Mouse (Mus musculus): ENCODE measurements around the gene Trpv4. TPM values are rescaled to one million over a fixed set of nuclear protein-coding genes. Genes with fewer than 3 reads are reported as not detected.

Gene Trpv4
- polyA plus RNA-seq, 1 experiment: 6.5 TPM

GRCm38 (mm10) chr5:114578361-114578760 lies 79.9 kb downstream of the Trpv4 start:
- no peaks in the 10 kb centered on the region for H3K27me3 ChIP-seq (ENCODE audit: control insufficient read depth, insufficient read depth, low read length)

GRCm38 (mm10) chr5:114575986-114576605 lies 82.1 kb downstream of the Trpv4 start:
- no peaks in the 10 kb centered on the region for H3K27me3 ChIP-seq (ENCODE audit: control insufficient read depth, insufficient read depth, low read length)

More at GRCm38 (mm10) chr5:114578361-114578760, 79.9 kb downstream of the Trpv4 start:
- Histone ChIP-seq H3K4me1 (replicated peaks; ENCODE audit: control insufficient read depth, insufficient read depth, low read length) (peaks cover 51% of the 10 kb centered on the region), H3K4me3 (ENCODE audit: control insufficient read depth, insufficient read depth, low read length) (no peak overlapping the region), H3K27ac (ENCODE audit: control insufficient read depth, insufficient read depth, low read length) (no peak overlapping the region), H3K36me3 (ENCODE audit: control insufficient read depth, insufficient read depth, low read length) (no peaks in the 10 kb centered on the region)
- DNase-seq: no peak
- WGBS: 93% methylated on average over 20 of the region's 20 CpGs
- TF ChIP-seq POLR2A (IDR thresholded peaks at IDR 0.05; ENCODE audit: control insufficient read depth, extremely low read depth, insufficient read depth, low read length, poor library complexity) (no peak), CTCF (IDR thresholded peaks at IDR 0.05; ENCODE audit: borderline replicate concordance, control insufficient read depth, extremely low read depth, insufficient read depth, low read length, poor library complexity) (no peak)

GRCm38 (mm10) chr5:114575530-114575929 lies 82.7 kb downstream of the Trpv4 start:
- H3K27ac ChIP-seq (ENCODE audit: control insufficient read depth, insufficient read depth, low read length): no peak overlapping the region
- no peak for TF ChIP-seq CTCF (IDR thresholded peaks at IDR 0.05; ENCODE audit: borderline replicate concordance, control insufficient read depth, extremely low read depth, insufficient read depth, low read length, poor library complexity)
- TF ChIP-seq POLR2A (IDR thresholded peaks at IDR 0.05; ENCODE audit: control insufficient read depth, extremely low read depth, insufficient read depth, low read length, poor library complexity): no peak
- no peak for DNase-seq
- 69% methylated on average over 7 of the region's 7 CpGs for whole genome bisulfite sequencing
- no peaks in the 10 kb centered on the region for H3K27me3 ChIP-seq (ENCODE audit: control insufficient read depth, insufficient read depth, low read length)
- H3K4me3 ChIP-seq (ENCODE audit: control insufficient read depth, insufficient read depth, low read length): no peak overlapping the region
- no peaks in the 10 kb centered on the region for H3K36me3 ChIP-seq (ENCODE audit: control insufficient read depth, insufficient read depth, low read length)
- H3K4me1 ChIP-seq (replicated peaks; ENCODE audit: control insufficient read depth, insufficient read depth, low read length): peaks cover 49% of the 10 kb centered on the region

More at GRCm38 (mm10) chr5:114575986-114576605, 82.1 kb downstream of the Trpv4 start:
- Histone ChIP-seq H3K27ac (ENCODE audit: control insufficient read depth, insufficient read depth, low read length) (no peak overlapping the region), H3K4me3 (ENCODE audit: control insufficient read depth, insufficient read depth, low read length) (no peak overlapping the region), H3K4me1 (replicated peaks; ENCODE audit: control insufficient read depth, insufficient read depth, low read length) (peaks cover 45% of the 10 kb centered on the region), H3K36me3 (ENCODE audit: control insufficient read depth, insufficient read depth, low read length) (no peaks in the 10 kb centered on the region)
- 97% methylated on average over 16 of the region's 16 CpGs for WGBS
- no peak for TF ChIP-seq POLR2A (IDR thresholded peaks at IDR 0.05; ENCODE audit: control insufficient read depth, extremely low read depth, insufficient read depth, low read length, poor library complexity)
- no peak for TF ChIP-seq CTCF (IDR thresholded peaks at IDR 0.05; ENCODE audit: borderline replicate concordance, control insufficient read depth, extremely low read depth, insufficient read depth, low read length, poor library complexity)
- DNase-seq: no peak

- no peak overlapping the region for H3K4me3 ChIP-seq (ENCODE audit: control insufficient read depth, insufficient read depth, low read length)
- TF ChIP-seq POLR2A (IDR thresholded peaks at IDR 0.05; ENCODE audit: control insufficient read depth, extremely low read depth, insufficient read depth, low read length, poor library complexity): no peak
- TF ChIP-seq CTCF (IDR thresholded peaks at IDR 0.05; ENCODE audit: borderline replicate concordance, control insufficient read depth, extremely low read depth, insufficient read depth, low read length, poor library complexity): no peak
- no peak overlapping the region for H3K27ac ChIP-seq (ENCODE audit: control insufficient read depth, insufficient read depth, low read length)
- H3K27me3 ChIP-seq (ENCODE audit: control insufficient read depth, insufficient read depth, low read length): no peaks in the 10 kb centered on the region
- H3K4me1 ChIP-seq (replicated peaks; ENCODE audit: control insufficient read depth, insufficient read depth, low read length): peaks cover 52% of the 10 kb centered on the region
- H3K36me3 ChIP-seq (ENCODE audit: control insufficient read depth, insufficient read depth, low read length): no peaks in the 10 kb centered on the region
- 94% methylated on average over 11 of the region's 11 CpGs for WGBS
- no peak for DNase-seq
These were observed 83.2 kb downstream of the Trpv4 start for GRCm38 (mm10) chr5:114575010-114575409.

- Histone ChIP-seq H3K36me3 (ENCODE audit: control insufficient read depth, insufficient read depth, low read length) (no peaks in the 10 kb centered on the region), H3K27me3 (ENCODE audit: control insufficient read depth, insufficient read depth, low read length) (no peaks in the 10 kb centered on the region), H3K4me3 (ENCODE audit: control insufficient read depth, insufficient read depth, low read length) (no peak overlapping the region), H3K4me1 (replicated peaks; ENCODE audit: control insufficient read depth, insufficient read depth, low read length) (peaks cover 51% of the 10 kb centered on the region), H3K27ac (ENCODE audit: control insufficient read depth, insufficient read depth, low read length) (no peak overlapping the region)
- DNase-seq: no peak
- no peak for TF ChIP-seq POLR2A (IDR thresholded peaks at IDR 0.05; ENCODE audit: control insufficient read depth, extremely low read depth, insufficient read depth, low read length, poor library complexity)
- no peak for TF ChIP-seq CTCF (IDR thresholded peaks at IDR 0.05; ENCODE audit: borderline replicate concordance, control insufficient read depth, extremely low read depth, insufficient read depth, low read length, poor library complexity)
- 89% methylated on average over 12 of the region's 12 CpGs for WGBS
These were observed 84.1 kb downstream of the Trpv4 start for GRCm38 (mm10) chr5:114573920-114574628.

- WGBS: 88% methylated on average over 2 of the region's 2 CpGs
- no peaks in the 10 kb centered on the region for H3K27me3 ChIP-seq (ENCODE audit: control insufficient read depth, insufficient read depth, low read length)
- H3K4me1 ChIP-seq (replicated peaks; ENCODE audit: control insufficient read depth, insufficient read depth, low read length): peaks cover 62% of the 10 kb centered on the region
- no peak overlapping the region for H3K4me3 ChIP-seq (ENCODE audit: control insufficient read depth, insufficient read depth, low read length)
- TF ChIP-seq POLR2A (IDR thresholded peaks at IDR 0.05; ENCODE audit: control insufficient read depth, extremely low read depth, insufficient read depth, low read length, poor library complexity): no peak
- TF ChIP-seq CTCF (IDR thresholded peaks at IDR 0.05; ENCODE audit: borderline replicate concordance, control insufficient read depth, extremely low read depth, insufficient read depth, low read length, poor library complexity): no peak
- no peak overlapping the region for H3K27ac ChIP-seq (ENCODE audit: control insufficient read depth, insufficient read depth, low read length)
- no peaks in the 10 kb centered on the region for H3K36me3 ChIP-seq (ENCODE audit: control insufficient read depth, insufficient read depth, low read length)
- DNase-seq: no peak
These were observed 85.2 kb downstream of the Trpv4 start for GRCm38 (mm10) chr5:114572997-114573396.

Other genes with a start within 250 kb of the Trpv4 start
- 13.5 and 15.1 TPM in 2 replicates for gene Mmab, start 214.4 kb downstream of the Trpv4 start, polyA plus RNA-seq (2012; rRNA removed)
- 20.8 and 25.9 TPM in 2 replicates for gene Mvk, start 214.2 kb downstream of the Trpv4 start, polyA plus RNA-seq (2012; rRNA removed)
- 15.3 and 18.4 TPM in 2 replicates for gene Fam222a, start 90.4 kb downstream of the Trpv4 start, polyA plus RNA-seq (2012; rRNA removed)
- gene Gltp, start 32.6 kb upstream of the Trpv4 start, polyA plus RNA-seq (2012; rRNA removed): 237 and 275 TPM in 2 replicates
- 24.4 and 25.6 TPM in 2 replicates for gene Tchp, start 49.3 kb upstream of the Trpv4 start, polyA plus RNA-seq (2012; rRNA removed)
- gene Ankrd13a, start 116.3 kb upstream of the Trpv4 start, polyA plus RNA-seq (2012; rRNA removed): 118 and 142 TPM in 2 replicates
- 221 and 232 TPM in 2 replicates for gene Git2, start 117.1 kb upstream of the Trpv4 start, polyA plus RNA-seq (2012; rRNA removed)
- 46.4 and 53.8 TPM in 2 replicates for gene 1500011B03Rik, start 165.0 kb upstream of the Trpv4 start, polyA plus RNA-seq (2012; rRNA removed)
- not detected in 2 replicates for gene 4930519G04Rik, start 195.2 kb upstream of the Trpv4 start, polyA plus RNA-seq (2012; rRNA removed)
- gene Gm9936, start 200.3 kb upstream of the Trpv4 start, polyA plus RNA-seq (2012; rRNA removed): 0.04 TPM in 1 of 2 replicates, not detected in the other
- gene Oasl2, start 238.5 kb upstream of the Trpv4 start, polyA plus RNA-seq (2012; rRNA removed): 22.0 and 31.7 TPM in 2 replicates